ENCODE assay signal across 8 mouse cellular contexts in the genomic region with DNA sequence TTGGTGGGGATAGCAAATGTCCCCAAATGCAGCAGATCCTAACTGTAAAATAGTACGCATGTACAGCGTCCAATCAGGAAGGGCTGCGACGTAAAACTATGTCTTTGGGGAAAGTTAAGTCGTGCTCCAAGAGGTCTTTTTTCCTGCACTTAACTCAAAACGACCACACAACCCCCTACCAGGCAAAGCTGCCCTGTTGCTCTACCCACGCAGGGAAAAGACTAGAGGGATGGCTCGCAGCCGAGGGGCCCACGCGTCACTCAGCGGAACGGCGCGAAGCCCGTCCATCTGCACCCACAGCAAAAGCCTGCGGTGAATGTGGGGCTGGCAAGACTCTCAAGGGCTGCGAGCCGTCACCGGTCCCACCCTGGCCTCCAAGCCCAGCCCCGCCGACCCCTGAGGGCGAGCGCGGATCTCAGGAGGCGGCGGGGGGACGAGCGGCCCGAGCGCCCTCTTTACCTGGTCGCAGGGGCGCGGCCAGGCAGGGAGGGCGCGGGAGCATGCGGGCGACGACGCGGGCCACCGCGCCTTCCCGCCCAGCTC. TPM values are rescaled to one million over a fixed set of nuclear protein-coding genes. Genes with fewer than 3 reads are reported as not detected.
A peak's percentile ranks its signal among the peaks of the same experiment; 100 is the strongest.
DNase-seq lines count a peak whose midpoint lies in the region; ATAC-seq and TF ChIP-seq lines count a peak whose summit lies in the region.

No protein-coding gene starts in this region.

- peak overlapping the region; percentile 95 for H3K27ac ChIP-seq in bone marrow, adult 2 months (ENCODE audit: control insufficient read depth, insufficient read depth, low read depth, low read length, poor library complexity)
- peak overlapping the region; percentile 99 for H3K27ac ChIP-seq in forebrain, embryonic 10.5 days
- peak overlapping the region; percentile 97 for H3K27ac ChIP-seq in intestine, embryonic 16.5 days (ENCODE audit: low read length)
- H3K27ac ChIP-seq in lung, postnatal 0 days (ENCODE audit: low read length), result peak overlapping the region; percentile 88
- peak overlapping the region; percentile 100 for H3K27ac ChIP-seq in stomach, embryonic 14.5 days (ENCODE audit: low read length)

- peaks cover 7% of the 10 kb centered on the region; the same call in 1 of the 2 replicates for H3K36me3 ChIP-seq in forebrain, embryonic 10.5 days (replicated peaks)
- no peaks in the 10 kb centered on the region; the same call in 1 of the 2 replicates for H3K36me3 ChIP-seq in intestine, embryonic 16.5 days (ENCODE audit: control insufficient read depth, insufficient read depth, low read length)
- H3K36me3 ChIP-seq in lung, postnatal 0 days (ENCODE audit: insufficient read depth, low read length), result no peaks in the 10 kb centered on the region
- H3K36me3 ChIP-seq in stomach, embryonic 14.5 days (ENCODE audit: control insufficient read depth, insufficient read depth, low read length), result no peaks in the 10 kb centered on the region

- no peak for TF ChIP-seq EP300 in lung, postnatal 0 days (IDR thresholded peaks at IDR 0.05)

- DNase-seq in lung, adult 2 months, result no peak
- no peak for DNase-seq in lung, postnatal 25 days (ENCODE audit: low spot score)
- DNase-seq in forebrain, embryonic 10.5 days (ENCODE audit: extremely low spot score, low spot score), result no peak
- DNase-seq in lung, postnatal 0 days (ENCODE audit: low spot score), result no peak
- DNase-seq in adrenal gland, postnatal 10 days, result no peak

- no peaks in the 10 kb centered on the region for H3K27me3 ChIP-seq in forebrain, embryonic 10.5 days (ENCODE audit: poor library complexity, severe bottlenecking)
- no peaks in the 10 kb centered on the region for H3K27me3 ChIP-seq in intestine, embryonic 16.5 days (replicated peaks; ENCODE audit: control insufficient read depth, insufficient read depth, low read length)
- no peaks in the 10 kb centered on the region for H3K27me3 ChIP-seq in lung, postnatal 0 days (replicated peaks; ENCODE audit: insufficient read depth, low read length)
- no peaks in the 10 kb centered on the region for H3K27me3 ChIP-seq in stomach, embryonic 14.5 days (ENCODE audit: control insufficient read depth, insufficient read depth, low read length)

- H3K9me3 ChIP-seq in forebrain, embryonic 10.5 days, result no peaks in the 10 kb centered on the region
- H3K9me3 ChIP-seq in intestine, embryonic 16.5 days (ENCODE audit: control insufficient read depth, low read length), result no peaks in the 10 kb centered on the region
- no peaks in the 10 kb centered on the region for H3K9me3 ChIP-seq in lung, postnatal 0 days (ENCODE audit: low read length)
- no peaks in the 10 kb centered on the region for H3K9me3 ChIP-seq in stomach, embryonic 14.5 days (ENCODE audit: control insufficient read depth, low read depth, low read length)

- H3K4me1 ChIP-seq in lung, adult 2 months (ENCODE audit: control insufficient read depth, insufficient read depth, low read length), result peaks cover 2% of the 10 kb centered on the region
- peaks cover 2% of the 10 kb centered on the region for H3K4me1 ChIP-seq in bone marrow, adult 2 months (ENCODE audit: control insufficient read depth, insufficient read depth, low read length)
- peaks cover 35% of the 10 kb centered on the region for H3K4me1 ChIP-seq in forebrain, embryonic 10.5 days
- peaks cover 9% of the 10 kb centered on the region; the same call in 1 of the 2 replicates for H3K4me1 ChIP-seq in intestine, embryonic 16.5 days (ENCODE audit: control insufficient read depth, insufficient read depth, low read length)
- H3K4me1 ChIP-seq in lung, postnatal 0 days (ENCODE audit: insufficient read depth, low read depth, low read length), result peaks cover 6% of the 10 kb centered on the region; the same call in 1 of the 2 replicates
- no peaks in the 10 kb centered on the region for H3K4me1 ChIP-seq in stomach, embryonic 14.5 days (ENCODE audit: control insufficient read depth, insufficient read depth, low read length)

- peak overlapping the region; percentile 99 for H3K9ac ChIP-seq in intestine, embryonic 16.5 days (ENCODE audit: low read depth, low read length)
- peak overlapping the region; percentile 86 for H3K9ac ChIP-seq in lung, postnatal 0 days (replicated peaks; ENCODE audit: low read depth)
- peak overlapping the region; percentile 97 for H3K9ac ChIP-seq in stomach, embryonic 14.5 days (replicated peaks; ENCODE audit: low read depth, low read length)

- H3K4me2 ChIP-seq in intestine, embryonic 16.5 days (ENCODE audit: low read depth, low read length), result peak overlapping the region; percentile 73
- peak overlapping the region; percentile 85 for H3K4me2 ChIP-seq in lung, postnatal 0 days (replicated peaks; ENCODE audit: low read depth, low read length)
- H3K4me2 ChIP-seq in stomach, embryonic 14.5 days (replicated peaks; ENCODE audit: low read depth, low read length), result peak overlapping the region; percentile 67

- H3K4me3 ChIP-seq in lung, adult 2 months (replicated peaks; ENCODE audit: extremely low read depth, low read depth, low read length), result peak overlapping the region; percentile 72
- H3K4me3 ChIP-seq in bone marrow, adult 2 months (replicated peaks; ENCODE audit: control insufficient read depth, low read depth, low read length), result peak overlapping the region; percentile 93
- H3K4me3 ChIP-seq in forebrain, embryonic 10.5 days, result peak overlapping the region; percentile 87
- peak overlapping the region; percentile 91 for H3K4me3 ChIP-seq in intestine, embryonic 16.5 days (ENCODE audit: low read length)
- peak overlapping the region; percentile 94 for H3K4me3 ChIP-seq in lung, postnatal 0 days (ENCODE audit: low read depth, low read length)
- H3K4me3 ChIP-seq in stomach, embryonic 14.5 days (ENCODE audit: low read depth, low read length), result peak overlapping the region; percentile 96

- peak; percentile 88 for ATAC-seq in intestine, embryonic 16.5 days
- ATAC-seq in lung, postnatal 0 days, result peak; percentile 75
- peak; percentile 85 for ATAC-seq in stomach, embryonic 14.5 days (ENCODE audit: insufficient number of reproducible peaks, insufficient read depth, low FRiP score, low read depth)

- TF ChIP-seq POLR2A in lung, adult 2 months (IDR thresholded peaks at IDR 0.05; ENCODE audit: borderline replicate concordance, extremely low read depth, low read depth, low read length), result no peak
- TF ChIP-seq POLR2A in bone marrow, adult 2 months (IDR thresholded peaks at IDR 0.05; ENCODE audit: borderline replicate concordance, control insufficient read depth, low read depth, low read length), result no peak

- no peak for TF ChIP-seq CTCF in lung, adult 2 months (IDR thresholded peaks at IDR 0.05; ENCODE audit: insufficient read depth, low read length)
- TF ChIP-seq CTCF in bone marrow, adult 2 months (IDR thresholded peaks at IDR 0.05; ENCODE audit: control insufficient read depth, insufficient read depth, low read length), result no peak
- no peak for TF ChIP-seq CTCF in lung, postnatal 0 days (IDR thresholded peaks at IDR 0.05)

- under 1% methylated on average over 44 of the region's 44 CpGs for WGBS in lung, adult 2 months
- under 1% methylated on average over 43 of the region's 44 CpGs for WGBS in bone marrow, adult 2 months
- 0% methylated on average over 42 of the region's 44 CpGs for WGBS in forebrain, embryonic 10.5 days
- 0% methylated on average over 43 of the region's 44 CpGs for WGBS in intestine, embryonic 16.5 days
- WGBS in lung, postnatal 0 days, result 0% methylated on average over 44 of the region's 44 CpGs
- WGBS in stomach, embryonic 14.5 days, result under 1% methylated on average over 43 of the region's 44 CpGs

RNA-seq across cellular contexts. Expression of a gene that starts 0.4 kb away (rescaled TPM):
- polyA plus RNA-seq in lung, adult 2 months (2012; rRNA removed), result 4.2 and 8.9 TPM in 2 replicates
- 2.6 and 9.9 TPM in 2 replicates for polyA plus RNA-seq in bone marrow, adult 2 months (2011; ENCODE audit: insufficient read depth, insufficient read length, low replicate concordance, missing spikeins)
- 23.7 and 24.5 TPM in 2 replicates for polyA plus RNA-seq in forebrain, embryonic 10.5 days (2016; fragmentation: Nextera tagmentation; extraction: Ambion mirVana)
- polyA plus RNA-seq in intestine, embryonic 16.5 days (2015; fragmentation: Nextera tagmentation; extraction: Ambion mirVana), result 20.2 and 20.5 TPM in 2 replicates
- polyA plus RNA-seq in lung, postnatal 0 days (2015; fragmentation: Nextera tagmentation; extraction: Ambion mirVana), result 15.8 and 17.0 TPM in 2 replicates
- 23.0 and 25.0 TPM in 2 replicates for polyA plus RNA-seq in stomach, embryonic 14.5 days (2014; fragmentation: Nextera tagmentation; extraction: Ambion mirVana)
- total RNA-seq in adrenal gland, postnatal 10 days (2021), result 10 to 100 TPM; 12.2 to 12.6 TPM

RNA-seq across cellular contexts. Expression of a gene that starts 0.6 kb away (rescaled TPM):
- polyA plus RNA-seq in lung, adult 2 months (2012; rRNA removed), result 2.0 and 3.1 TPM in 2 replicates
- 2.0 and 4.1 TPM in 2 replicates for polyA plus RNA-seq in bone marrow, adult 2 months (2011; ENCODE audit: insufficient read depth, insufficient read length, low replicate concordance, missing spikeins)
- 8.8 and 10.0 TPM in 2 replicates for polyA plus RNA-seq in forebrain, embryonic 10.5 days (2016; fragmentation: Nextera tagmentation; extraction: Ambion mirVana)
- 4.6 and 4.8 TPM in 2 replicates for polyA plus RNA-seq in intestine, embryonic 16.5 days (2015; fragmentation: Nextera tagmentation; extraction: Ambion mirVana)
- polyA plus RNA-seq in lung, postnatal 0 days (2015; fragmentation: Nextera tagmentation; extraction: Ambion mirVana), result 2.0 TPM in 2 replicates
- 9.1 and 10.3 TPM in 2 replicates for polyA plus RNA-seq in stomach, embryonic 14.5 days (2014; fragmentation: Nextera tagmentation; extraction: Ambion mirVana)
- 10 to 100 TPM; 12.8 to 15.8 TPM for total RNA-seq in adrenal gland, postnatal 10 days (2021)
